Mouse (Mus musculus) cerebellum, postnatal 36 days (tissue): ENCODE measurements around the gene Cyp46a1.

Source experiments
- DNase-seq, 2 experiments: peaks; one replicate each; pipeline ENCODE4 v3.0.0; 2021 to 2022; ENCODE audit warnings: mixed read lengths in 2 of 2

Gene Cyp46a1

DNA sequence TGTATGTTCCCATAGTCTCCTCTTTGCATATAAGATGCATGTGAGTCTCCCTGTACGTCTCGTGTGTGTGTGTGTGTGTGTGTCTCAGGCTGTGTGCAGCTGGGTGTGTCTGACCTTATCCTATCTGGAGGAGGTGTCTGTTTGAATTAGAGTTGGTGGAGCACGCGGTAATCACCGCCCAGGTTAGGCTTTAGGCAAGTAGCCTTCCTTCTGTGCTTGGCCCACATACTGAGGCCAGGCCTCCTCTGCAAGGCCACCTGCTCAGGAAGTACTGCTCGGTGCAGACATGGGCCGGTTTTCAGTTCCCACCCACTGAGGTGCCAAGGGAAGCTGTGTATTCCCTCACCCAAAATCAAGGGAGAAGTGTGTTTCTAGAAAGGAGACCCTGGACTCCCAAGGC, 31.7 kb downstream of the Cyp46a1 start:
- DNase-seq = no peak

DNA sequence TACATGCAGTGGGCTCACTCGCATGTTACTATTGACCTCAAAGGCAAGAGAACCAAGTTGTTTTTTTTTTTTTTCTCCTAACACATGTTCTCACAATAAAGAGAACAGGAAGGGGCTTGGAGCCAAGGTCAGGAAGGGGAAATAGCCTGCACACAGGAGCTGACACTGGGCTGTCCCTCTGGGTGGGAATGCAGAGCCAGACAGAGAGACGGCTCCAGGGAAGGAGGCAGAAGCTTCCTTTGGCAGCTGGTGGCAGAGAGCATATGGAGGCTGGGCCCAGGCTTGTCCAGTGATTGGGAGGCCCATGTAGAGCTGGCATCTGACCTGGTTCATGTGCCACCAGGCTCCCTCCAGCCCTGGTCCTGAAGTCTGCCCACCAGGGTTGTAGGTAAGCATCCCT, 33.7 kb downstream of the Cyp46a1 start:
- DNase-seq = peak in 1 of 2 experiments; percentile 61

DNA sequence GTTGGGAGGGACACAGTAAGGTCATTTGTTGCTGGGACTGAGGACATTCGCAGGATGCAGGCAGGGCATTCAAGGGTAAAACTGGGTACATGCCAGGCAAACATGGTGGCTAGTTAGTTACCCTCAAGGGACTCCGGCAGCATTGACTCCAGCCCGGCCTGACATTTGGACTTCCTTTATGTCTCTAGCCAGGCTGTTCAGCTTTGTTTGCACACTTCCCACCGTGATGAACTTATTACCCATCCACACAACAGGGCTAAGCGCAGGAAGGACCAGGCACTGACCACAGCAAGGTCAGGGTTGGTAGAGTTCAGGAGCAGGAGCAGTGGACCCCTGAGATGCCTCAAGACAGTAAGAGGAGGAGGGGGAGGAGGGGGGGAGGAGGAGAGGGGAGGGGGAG, 34.7 kb downstream of the Cyp46a1 start:
- DNase-seq = no peak

DNA sequence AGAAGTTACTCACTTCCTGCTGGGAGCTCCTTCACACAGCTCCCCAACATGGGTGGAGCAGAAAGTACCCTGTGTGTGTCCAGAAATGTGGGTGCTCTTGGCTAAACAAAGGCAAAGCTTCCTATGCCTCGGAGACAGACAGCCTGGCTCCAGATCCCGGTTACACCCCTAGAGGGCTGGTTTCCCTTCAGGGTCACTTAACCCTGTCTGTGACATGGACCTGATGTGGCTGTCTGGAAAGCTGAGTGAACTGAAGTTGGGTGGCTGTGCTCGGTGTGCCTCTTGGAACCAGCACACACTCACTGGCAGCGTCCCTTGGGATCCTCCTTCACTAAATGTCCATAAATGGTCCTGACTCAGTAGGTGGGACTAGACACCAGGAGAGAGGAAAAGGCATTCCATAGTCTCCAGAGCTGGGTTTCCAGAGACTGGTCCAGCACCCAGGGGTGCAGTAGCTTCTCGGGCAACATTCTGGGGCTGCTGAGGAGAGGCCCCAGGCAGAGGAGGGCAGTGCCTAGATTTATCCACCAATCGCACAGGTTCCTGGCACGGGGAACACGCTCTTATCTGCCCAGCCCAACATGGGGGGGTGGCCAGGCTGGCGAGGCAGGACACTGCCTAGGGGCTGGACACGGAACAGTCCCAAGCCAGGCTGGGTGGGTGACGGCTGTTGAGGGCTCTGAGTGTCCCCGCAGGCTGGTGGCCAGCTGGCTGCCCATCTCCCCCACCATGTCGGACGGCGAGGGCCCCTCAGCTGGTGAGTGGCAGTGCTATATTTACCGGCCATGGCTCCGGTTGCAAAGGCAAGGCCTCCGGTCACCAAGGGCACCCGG, 36.6 kb downstream of the Cyp46a1 start, which contains the start of gene Eml1:
Eml1 (plus strand) TSS at position 362 of the 833 bp plus-strand sequence.
- no peak for DNase-seq

DNA sequence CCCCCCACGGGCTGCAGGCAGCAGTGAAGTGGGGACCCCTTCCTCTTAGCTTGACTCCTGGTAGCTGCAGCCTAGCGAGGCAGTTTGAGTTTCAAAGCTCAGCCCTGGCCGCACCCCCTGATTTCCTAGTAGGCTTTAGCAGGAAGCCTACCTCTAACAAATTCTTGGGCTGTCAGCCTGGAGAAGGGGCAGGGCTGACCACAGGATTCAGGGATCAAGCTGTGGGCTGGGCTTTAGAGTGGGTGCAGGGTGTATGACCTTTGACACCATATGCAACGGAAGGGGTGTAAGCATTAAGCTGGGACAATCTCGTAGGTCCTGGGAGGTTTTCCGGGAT, 37.2 kb downstream of the Cyp46a1 start:
- DNase-seq = no peak

DNA sequence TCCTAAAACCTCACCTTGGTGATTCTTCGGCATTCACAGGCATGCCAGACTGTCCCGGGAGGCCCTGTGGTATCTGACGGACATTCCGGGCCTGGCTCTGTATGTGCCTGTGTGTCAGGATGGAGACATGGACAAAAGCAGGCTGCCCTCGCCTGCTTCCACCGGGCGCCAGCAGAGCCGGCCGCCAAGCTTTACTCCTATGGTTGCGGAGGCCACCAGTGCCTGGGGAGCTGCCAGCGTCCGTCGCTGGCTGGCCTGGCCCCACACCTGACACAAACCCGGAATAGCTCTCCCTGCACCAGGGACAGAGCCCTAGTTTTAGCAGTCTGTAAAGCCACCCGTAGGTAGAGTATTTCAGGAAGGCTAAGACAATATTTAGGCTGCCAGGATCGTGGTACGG, 38.1 kb downstream of the Cyp46a1 start:
- peak; percentile 75 to 83 for DNase-seq

DNA sequence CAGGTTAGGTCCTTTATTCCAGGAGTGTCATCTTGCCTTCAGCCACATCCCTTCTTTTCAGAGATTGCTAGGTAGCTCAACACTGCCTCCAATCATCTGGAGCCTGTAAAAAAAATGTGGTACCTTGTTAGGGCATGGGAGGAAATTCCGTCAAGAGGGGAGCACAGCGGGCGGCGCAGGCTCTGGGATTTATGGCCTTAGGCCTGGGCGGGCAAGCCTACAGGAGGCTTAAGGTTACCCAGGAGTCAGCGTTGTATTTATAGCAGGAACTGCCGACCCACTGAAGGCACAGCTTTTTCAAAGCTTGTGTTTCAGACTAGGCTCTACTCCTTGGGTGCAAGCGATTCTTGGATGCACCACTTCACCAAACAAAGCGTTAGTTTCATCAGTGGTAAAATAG, 39.4 kb downstream of the Cyp46a1 start:
- no peak for DNase-seq

DNA sequence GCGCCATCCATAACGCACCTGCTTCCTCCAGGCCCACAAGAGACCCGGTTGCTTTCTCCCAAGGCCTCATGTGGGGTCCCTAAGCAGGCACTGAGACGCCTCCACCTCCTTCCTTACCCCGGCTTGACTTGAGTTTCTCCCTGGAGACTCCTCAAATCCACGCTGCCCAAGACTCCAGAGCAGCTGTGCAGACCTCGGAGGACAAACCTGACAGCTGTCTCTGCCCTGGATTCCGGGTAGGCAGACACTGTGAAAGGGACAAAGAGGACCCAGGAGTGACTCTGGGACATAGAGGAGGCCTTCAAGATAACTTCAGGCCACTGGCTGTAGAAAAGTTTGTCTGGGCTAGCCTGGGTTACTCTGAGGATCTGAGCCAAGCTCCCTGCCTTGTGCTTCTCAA, 40.5 kb downstream of the Cyp46a1 start:
- DNase-seq = no peak

DNA sequence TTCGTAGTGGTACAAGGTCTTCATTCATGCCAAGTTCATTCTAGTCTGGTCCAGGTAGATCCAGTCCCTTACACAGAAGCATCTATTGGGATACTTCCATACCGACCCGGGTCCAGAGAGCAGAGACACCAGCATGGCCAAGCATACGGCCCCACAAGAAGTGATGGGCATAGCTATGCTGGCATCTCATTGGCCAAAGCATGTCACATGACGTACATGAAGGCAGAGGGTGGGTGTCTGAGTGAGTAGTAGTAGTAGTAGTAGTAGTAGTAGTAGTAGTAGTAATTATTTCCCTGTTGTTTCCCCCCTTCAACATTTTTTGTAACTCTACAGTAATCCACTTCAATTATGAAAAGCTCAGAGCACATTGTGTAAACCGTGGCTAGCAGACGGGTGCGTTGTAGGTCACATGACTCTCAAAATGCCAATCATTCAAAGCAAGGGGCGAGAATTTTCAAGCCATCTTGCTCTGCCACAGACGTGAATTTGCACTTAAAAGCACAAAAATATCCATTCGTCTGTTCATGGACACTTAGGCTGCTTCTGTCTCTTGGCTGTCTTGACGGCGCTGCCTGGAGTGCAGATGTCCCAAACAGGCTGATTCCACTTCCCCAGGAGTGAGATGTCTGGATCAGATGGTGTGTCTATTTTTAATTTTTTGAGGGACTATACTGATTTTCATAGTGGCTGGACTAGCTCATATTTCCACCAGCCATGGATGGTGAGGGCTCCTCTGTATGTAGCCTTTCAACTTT, 44.4 kb downstream of the Cyp46a1 start:
- no peak for DNase-seq

DNA sequence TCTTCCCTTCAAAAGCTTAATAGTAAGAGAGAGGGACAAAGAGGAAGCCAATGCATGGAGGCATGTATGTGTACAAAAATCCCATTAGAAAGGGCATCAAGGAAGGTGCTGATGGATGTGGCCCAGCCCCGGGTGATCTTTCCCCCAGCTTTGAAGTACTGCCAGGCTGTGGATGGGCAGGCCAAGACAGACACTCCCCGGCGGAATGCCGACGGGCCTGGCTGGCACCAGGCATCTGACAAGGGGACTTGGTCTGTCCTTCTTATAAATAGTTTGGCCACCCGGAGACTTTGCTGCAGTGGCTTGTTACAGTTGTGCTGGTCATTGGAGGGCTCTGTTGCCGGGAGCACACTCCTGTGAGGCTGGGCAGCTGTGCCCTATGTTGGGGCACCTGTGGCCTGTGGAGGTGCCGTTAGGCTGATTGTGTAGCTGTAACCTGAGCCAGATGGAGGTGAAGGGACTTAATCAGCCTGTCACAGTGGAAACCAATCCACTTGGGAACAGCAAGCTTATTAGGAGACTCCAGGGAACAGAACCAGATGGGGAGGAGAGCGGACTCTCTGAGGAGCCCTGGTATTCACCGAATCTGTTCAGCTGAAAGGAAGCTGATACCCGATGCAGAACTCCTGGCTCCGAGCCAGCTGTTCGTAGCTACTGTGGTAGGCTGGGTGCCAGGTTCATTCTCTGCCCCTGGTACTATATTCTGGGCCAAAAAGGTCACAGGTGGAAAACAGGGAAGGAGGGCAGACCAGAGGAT, 52.5 kb downstream of the Cyp46a1 start:
- no peak for DNase-seq

DNA sequence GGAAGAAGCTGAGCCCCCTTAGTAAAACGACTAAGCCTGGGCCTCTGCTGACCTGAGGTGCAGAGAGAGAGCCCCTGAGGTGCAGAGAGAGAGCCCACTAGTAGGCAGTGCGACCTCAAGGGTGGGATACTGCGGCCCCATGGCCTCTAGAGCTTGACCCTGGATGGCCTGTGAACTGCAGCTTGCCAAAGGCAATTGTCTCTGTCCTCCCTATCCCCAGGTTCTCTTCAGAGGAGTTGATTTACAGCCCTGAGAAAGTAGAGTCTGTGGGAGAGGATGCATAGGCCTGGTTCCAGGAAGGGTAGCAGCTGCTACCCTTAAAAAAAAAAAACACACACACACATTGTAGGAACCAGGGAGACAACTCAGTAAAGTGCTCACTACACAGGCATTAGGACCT, 55.5 kb downstream of the Cyp46a1 start:
- no peak for DNase-seq

DNA sequence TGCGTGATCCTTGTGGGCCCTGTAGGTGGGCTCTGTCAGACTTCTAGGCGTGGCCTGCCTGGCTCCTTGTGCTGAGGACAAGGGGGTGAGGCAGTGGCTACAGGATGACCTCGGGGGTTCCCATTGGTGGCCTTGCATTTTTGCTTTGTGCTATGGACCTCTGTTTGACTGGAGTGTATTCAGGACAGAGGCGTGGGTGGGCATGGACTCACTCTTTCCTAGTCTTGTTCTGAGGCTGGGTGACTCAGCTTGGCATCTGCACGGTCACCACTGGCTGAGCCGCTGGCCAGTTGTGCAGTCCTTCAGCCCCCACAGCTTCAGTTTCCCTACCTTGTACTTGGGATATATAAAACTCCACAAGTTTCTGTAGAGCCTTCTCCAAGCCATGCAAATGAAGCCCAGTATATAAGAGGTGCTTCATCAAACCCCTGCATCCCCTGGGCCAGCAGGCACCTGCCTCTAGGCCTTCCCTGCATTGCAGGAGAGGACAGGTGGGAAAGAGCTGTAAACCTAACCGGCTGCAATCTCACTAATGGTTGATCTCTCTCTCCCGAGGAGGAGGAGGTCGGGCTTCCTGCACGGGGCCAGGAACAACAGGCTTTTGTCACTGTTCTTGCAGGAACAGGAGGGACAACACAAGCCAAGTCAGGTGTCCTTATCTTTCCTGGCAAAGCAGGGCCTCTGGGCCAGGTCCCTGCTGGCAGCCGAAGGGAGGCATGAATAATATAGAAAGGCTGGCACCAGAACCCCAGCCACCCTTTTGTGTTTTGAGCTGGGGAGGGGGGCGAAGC, 58.3 kb downstream of the Cyp46a1 start:
- no peak for DNase-seq

DNA sequence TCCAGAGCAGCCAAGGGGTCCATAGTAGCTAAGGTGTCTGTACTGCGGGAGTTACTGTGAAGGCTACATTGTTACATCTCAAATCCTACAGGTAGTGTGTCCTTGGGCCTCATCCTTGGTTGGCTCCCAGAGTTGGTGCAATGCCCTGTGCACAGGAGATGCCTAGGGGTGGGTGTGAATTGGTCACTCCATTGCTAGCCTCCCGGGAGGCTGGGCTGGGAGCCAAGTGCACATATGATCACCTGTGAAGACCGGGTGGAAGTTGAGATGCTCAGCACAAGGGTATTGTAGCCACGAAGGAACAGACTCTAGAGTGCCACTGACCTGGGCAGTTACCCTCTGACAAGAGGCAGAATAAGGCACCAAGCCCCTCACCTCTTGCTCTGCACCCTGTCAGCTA, 58.9 kb downstream of the Cyp46a1 start:
- peak; percentile 42 to 45 for DNase-seq

DNA sequence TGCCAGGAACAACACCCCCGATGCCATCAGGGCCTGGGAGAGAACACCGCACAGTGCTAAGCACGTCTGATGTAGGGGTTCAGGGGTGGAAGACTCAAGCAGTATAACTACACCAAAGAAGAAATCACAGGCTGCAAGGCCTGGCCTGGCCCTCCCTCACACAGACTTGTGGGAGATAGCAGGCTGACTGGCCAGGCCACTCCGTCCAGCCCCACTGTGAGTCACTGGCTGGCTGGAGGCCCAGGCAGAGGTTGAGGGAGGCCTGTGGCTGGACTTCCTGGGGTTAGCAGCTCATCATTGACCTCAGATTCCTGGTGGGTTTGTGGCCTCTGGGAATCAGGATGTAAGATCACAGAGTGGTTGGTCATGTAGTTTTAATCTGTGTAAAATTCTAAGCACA, 59.5 kb downstream of the Cyp46a1 start:
- peak in 1 of 2 experiments; percentile 47 for DNase-seq

DNA sequence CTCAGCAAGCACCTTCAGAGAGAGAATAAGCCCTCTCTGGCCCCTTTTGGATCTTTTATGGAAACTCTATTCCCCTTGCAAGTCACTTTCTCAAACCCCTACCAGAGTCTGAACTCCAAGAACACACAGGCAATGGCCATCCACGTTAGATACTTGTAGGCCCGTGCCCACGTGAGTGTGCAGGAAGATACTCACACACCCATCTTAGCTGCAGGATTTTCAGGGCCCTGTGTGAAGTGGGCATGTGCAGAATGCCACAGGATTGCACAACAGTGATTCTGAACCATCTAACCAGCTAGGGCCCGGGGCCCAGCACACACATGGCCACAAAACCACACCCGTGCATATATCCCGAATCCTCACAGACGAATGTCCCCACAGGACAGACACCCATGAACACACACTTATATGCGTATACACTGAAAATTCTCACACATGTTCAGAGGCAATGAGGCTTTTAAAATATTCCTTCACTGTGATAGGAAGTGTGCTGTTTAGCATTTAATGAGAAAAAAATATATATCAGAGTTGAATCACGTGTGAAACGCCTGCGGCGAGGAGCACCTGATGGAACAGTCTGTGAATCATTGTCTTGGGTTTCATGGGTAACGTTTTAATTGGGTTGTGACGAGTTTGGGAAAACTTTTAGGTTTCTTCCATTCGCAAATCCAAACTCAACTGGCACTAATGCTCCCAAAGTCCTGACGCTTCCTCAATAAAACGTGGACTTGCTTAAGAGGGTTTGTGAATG, 60.5 kb downstream of the Cyp46a1 start:
- no peak for DNase-seq

DNA sequence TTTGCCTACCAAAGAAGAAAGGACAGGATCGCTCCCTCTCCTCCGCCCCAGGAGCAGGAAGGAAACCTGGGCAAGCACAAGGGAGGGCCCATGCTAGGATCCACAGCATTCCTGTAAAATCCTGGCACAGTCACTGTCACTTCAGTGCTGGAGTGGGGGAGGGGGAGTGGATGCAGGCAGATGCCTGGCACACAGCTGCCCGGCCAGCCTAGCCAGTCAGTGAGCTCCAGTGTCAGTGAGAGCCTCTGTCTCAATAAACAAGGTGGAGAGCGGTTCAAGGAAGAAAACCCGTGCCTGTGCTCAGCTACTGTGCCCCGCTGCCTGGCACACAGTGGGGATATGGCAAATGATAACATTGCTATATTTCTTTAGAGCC, 61.1 kb downstream of the Cyp46a1 start:
- no peak for DNase-seq

DNA sequence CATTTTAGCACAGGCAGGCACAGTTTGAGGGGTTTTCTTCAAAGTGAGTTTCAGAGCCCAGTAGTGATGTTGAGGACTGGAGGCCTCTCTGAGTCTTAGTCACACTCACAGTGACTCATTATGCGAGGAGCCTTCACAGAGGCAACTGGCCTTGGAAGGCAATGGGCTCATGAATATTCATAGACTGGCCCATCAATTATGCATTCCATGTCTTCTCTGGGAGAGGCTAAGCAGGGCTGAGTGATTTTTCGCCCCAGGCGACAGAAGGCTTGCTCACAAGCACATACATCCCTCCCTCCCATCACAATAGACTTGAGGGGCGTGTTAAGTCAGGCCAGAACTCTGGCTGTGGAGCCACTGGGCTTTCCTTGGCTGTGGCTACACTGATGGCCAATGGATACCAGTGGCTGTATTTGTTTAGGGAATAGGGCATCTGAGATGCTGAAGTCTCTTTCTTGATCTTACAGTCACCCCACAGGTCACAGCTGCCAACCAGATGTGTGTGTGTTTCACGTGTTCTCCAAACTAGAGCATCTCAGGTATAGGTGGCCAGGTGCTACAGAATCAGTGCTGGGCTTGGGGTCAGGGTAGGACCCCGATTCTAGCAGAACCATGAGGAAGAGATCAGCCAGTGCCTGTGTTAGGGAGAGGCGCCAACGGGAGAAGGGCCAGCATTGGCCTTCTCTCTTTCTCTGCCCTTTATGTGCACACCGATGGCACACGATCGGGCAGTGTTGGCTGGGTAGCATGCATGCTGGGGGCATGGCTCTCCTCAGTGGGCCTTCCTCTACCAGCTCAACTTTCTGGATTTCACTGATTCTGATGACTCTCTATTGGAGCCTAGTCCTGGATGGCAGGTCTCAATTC, 62.1 kb downstream of the Cyp46a1 start:
- no peak for DNase-seq

DNA sequence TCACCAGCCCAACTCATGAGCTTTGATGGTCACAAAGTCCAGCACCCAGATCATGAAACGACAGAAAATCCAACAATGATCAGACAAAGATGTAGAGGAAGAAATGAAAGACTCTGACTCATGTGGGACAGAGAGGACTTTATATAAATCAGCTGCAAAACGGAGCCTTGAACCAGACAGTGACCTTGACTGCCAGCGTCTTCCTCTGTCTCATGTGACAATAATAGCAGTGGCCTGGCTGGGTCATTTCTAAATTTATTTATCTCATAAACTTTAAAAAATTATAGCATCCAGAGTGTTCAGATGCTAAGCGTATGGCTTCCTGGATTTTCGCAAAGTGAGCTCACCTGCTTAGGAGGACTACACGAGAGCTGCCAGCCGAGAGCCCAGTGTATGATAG, 64.5 kb downstream of the Cyp46a1 start:
- DNase-seq = no peak

DNA sequence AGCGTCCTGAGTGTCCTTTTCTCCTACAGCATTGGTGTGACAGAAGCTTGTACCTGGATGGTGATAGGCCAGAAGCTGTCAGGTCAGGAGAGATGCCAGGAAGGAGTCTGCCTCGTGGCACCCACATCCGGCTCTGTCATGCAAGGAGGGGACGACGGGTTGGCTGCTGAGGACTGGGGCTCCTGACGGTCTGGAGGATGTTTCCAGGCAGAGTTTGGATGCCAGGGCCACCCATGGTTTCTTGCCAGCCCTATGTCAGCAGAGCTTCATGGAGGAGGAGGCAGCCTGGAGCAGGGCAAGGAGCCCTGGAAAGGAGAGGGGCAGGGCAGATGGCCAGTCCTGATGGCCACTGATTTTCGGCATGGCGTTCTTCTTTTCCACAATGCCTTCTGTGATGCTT, 65.0 kb downstream of the Cyp46a1 start:
- DNase-seq = peak; percentile 42 to 52

DNA sequence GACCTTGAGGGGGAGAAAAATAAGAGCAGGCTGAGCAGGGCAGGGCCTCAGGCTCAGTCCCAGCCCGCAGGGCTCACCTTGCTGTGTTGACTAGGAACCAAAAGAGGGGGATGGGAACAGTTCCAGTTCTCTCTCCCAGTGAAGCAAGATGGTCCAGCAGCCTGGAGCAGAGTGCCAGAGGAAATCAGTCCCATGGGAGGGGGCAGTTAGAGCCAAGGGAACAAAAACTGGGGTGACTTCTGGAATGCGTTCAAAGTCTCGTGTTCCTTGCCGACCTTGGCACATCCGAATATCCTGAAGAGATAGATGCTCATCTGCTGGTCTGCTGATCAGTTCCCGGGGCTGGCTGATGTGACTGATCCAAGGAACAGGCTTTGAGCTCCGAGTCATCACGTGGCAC, 66.8 kb downstream of the Cyp46a1 start:
- no peak for DNase-seq

DNA sequence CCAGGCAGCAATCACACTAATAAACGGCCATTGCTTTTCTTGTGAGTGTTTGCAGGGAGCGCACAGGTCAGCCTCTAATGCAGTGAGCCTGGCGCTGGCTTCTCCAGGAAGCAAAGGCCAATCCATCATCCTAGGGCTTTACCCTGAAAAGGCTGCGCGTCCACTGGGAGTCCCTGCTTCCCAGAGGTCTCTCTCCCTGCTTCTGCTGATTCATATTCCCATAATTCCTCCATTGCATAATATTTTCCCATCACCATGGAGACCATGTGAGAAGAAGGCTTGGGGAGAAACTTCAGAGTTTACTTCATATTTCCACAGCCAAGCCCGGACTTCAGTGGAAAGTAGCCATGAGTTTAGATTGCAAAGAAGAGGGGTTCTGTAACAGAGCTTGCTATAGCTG, 69.8 kb downstream of the Cyp46a1 start:
- no peak for DNase-seq
